Mouse (Mus musculus) adrenal gland, postnatal 10 days (tissue): ENCODE measurements at regions not wholly inside any gene's neighbourhood (a gene's known extent, or its start where the extent isn't known, plus 50 kb on each side); places are given as distances from the start of the nearest gene placed in this dataset.

Source experiments
- DNase-seq: peaks from one replicate; pipeline ENCODE4 v3.0.0; 2021; ENCODE audit warnings: mixed read lengths

- DNase-seq: no peak
These were observed 364.0 kb downstream of the Cntnap4 start for GRCm38 (mm10) chr8:112933815-112934214.

GRCm38 (mm10) chr8:112935411-112935810 is 365.6 kb downstream of the Cntnap4 start:
- no peak for DNase-seq

- DNase-seq: peak; percentile 56
These were observed 366.3 kb downstream of the Cntnap4 start for GRCm38 (mm10) chr8:112935897-112936719.

- DNase-seq: peak; percentile 83
These were observed 402.6 kb downstream of the Cntnap4 start for GRCm38 (mm10) chr8:112972418-112972817.

- no peak for DNase-seq
These were observed 405.9 kb downstream of the Cntnap4 start for GRCm38 (mm10) chr8:112975734-112976133.

- no peak for DNase-seq
These were observed 406.5 kb downstream of the Cntnap4 start for GRCm38 (mm10) chr8:112976312-112976711.

GRCm38 (mm10) chr8:112993781-112994180 is 423.9 kb downstream of the Cntnap4 start:
- no peak for DNase-seq

- DNase-seq: peak; percentile 4
These were observed 437.5 kb downstream of the Cntnap4 start for GRCm38 (mm10) chr8:113007356-113007755.

GRCm38 (mm10) chr8:113028880-113029279 is 459.0 kb downstream of the Cntnap4 start:
- DNase-seq: no peak

- no peak for DNase-seq
These were observed 482.1 kb downstream of the Cntnap4 start for GRCm38 (mm10) chr8:113051770-113052473.

- DNase-seq: no peak
These were observed 495.7 kb downstream of the Cntnap4 start for GRCm38 (mm10) chr8:113065246-113066169.

- no peak for DNase-seq
These were observed 496.4 kb downstream of the Cntnap4 start for GRCm38 (mm10) chr8:113066170-113066708.

- DNase-seq: no peak
These were observed 514.1 kb downstream of the Cntnap4 start for GRCm38 (mm10) chr8:113083976-113084375.

GRCm38 (mm10) chr8:113087586-113087985 is 517.7 kb downstream of the Cntnap4 start:
- no peak for DNase-seq

GRCm38 (mm10) chr8:113111665-113112064 is 523.7 kb upstream of the Mon1b start:
- peak; percentile 22 for DNase-seq

GRCm38 (mm10) chr8:113114165-113114700 is 521.2 kb upstream of the Mon1b start:
- peak; percentile 13 for DNase-seq

GRCm38 (mm10) chr8:113117241-113117640 is 518.1 kb upstream of the Mon1b start:
- no peak for DNase-seq

- no peak for DNase-seq
These were observed 509.8 kb upstream of the Mon1b start for GRCm38 (mm10) chr8:113125586-113125985.

GRCm38 (mm10) chr8:113137361-113137760 is 498.0 kb upstream of the Mon1b start:
- no peak for DNase-seq

GRCm38 (mm10) chr8:113140021-113140420 is 495.4 kb upstream of the Mon1b start:
- no peak for DNase-seq

GRCm38 (mm10) chr8:113141131-113141530 is 494.3 kb upstream of the Mon1b start:
- no peak for DNase-seq

- DNase-seq: no peak
These were observed 458.8 kb upstream of the Mon1b start for GRCm38 (mm10) chr8:113176591-113176990.
